Mouse (Mus musculus) hindbrain, embryonic 11.5 days (tissue): ENCODE measurements at regions not wholly inside any gene's neighbourhood (a gene's known extent, or its start where the extent isn't known, plus 50 kb on each side); places are given as distances from the start of the nearest gene placed in this dataset.
"Not testable (repeated sequence)": the region's sequence is repeated elsewhere in the genome, so short reads cannot be mapped to it uniquely, and the experiment has no call there.

Source experiments
- ATAC-seq: fragments of 200-750 bp; cut with Nextera tagmentation; 2 replicates; pipeline ENCODE4 v1.8.0; 2017; ENCODE audit warnings: mild to moderate bottlenecking, moderate TSS enrichment, moderate library complexity; ENCODE audit not compliant: low FRiP score
- DNase-seq: peaks from one replicate; pipeline ENCODE4 v3.0.0-alpha.2; 2015; ENCODE audit warnings: low spot score
- H3K27ac ChIP-seq: fragments of 300-500 bp; sonication (generic); 2 replicates; pipeline ENCODE4 v1.5.1; 2014; ENCODE audit warnings: mild to moderate bottlenecking, low read depth, low read length
- H3K27me3 ChIP-seq: fragments of 300-500 bp; sonication (generic); 2 replicates; pipeline ENCODE4 v1.6.1; 2014; ENCODE audit warnings: mild to moderate bottlenecking, low read length, moderate library complexity, mixed read lengths; ENCODE audit not compliant: control insufficient read depth, insufficient read depth
- H3K36me3 ChIP-seq: fragments of 300-500 bp; sonication (generic); 2 replicates; pipeline ENCODE4 v1.6.1; 2014; ENCODE audit warnings: mild to moderate bottlenecking, low read length, moderate library complexity, mixed read lengths; ENCODE audit not compliant: control insufficient read depth, insufficient read depth
- H3K4me1 ChIP-seq: fragments of 300-500 bp; sonication (generic); replicated peaks from 2 replicates; pipeline ENCODE4 v1.6.1; 2014; ENCODE audit warnings: low read length, mixed read lengths; ENCODE audit not compliant: control insufficient read depth, insufficient read depth
- H3K4me2 ChIP-seq: fragments of 300-500 bp; sonication (generic); replicated peaks from 2 replicates; pipeline ENCODE4 v1.6.1; 2014; ENCODE audit warnings: mild to moderate bottlenecking, low read depth, low read length
- H3K4me3 ChIP-seq: fragments of 300-500 bp; sonication (generic); 2 replicates; pipeline ENCODE4 v1.5.1; 2014; ENCODE audit warnings: low read depth, low read length
- H3K9ac ChIP-seq: fragments of 300-500 bp; sonication (generic); 2 replicates; pipeline ENCODE4 v1.6.1; 2014; ENCODE audit warnings: low read depth, low read length
- H3K9me3 ChIP-seq: fragments of 300-500 bp; sonication (generic); 2 replicates; pipeline ENCODE4 v1.6.1; 2016; ENCODE audit warnings: low read length; ENCODE audit not compliant: control insufficient read depth
- WGBS: fragments of 180-500 bp; shearing (Covaris S2); extraction: QIAGEN DNeasy Blood & Tissue Kit; methylation state at CpG from one replicate; pipeline ENCODE4 v1.1.7; 2014; 5-methylcytosine and 5-hydroxymethylcytosine counted together

- Histone ChIP-seq H3K27ac (no peak overlapping the region), H3K4me2 (no peak overlapping the region), H3K27me3 (no peaks in the 10 kb centered on the region), H3K36me3 (no peaks in the 10 kb centered on the region), H3K4me1 (no peaks in the 10 kb centered on the region), H3K4me3 (no peak overlapping the region), H3K9ac (no peak overlapping the region), H3K9me3 (no peaks in the 10 kb centered on the region)
- ATAC-seq (peak; percentile 40), DNase-seq (peak; percentile 17)
- 25% methylated on average over 7 of the region's 7 CpGs for WGBS
These were observed 217.7 kb downstream of the Mat2b start for GRCm38 (mm10) chr11:40477294-40477693.

GRCm38 (mm10) chr11:40469080-40469705 lies 225.8 kb downstream of the Mat2b start:
- Histone ChIP-seq H3K9ac (no peak overlapping the region), H3K4me1 (no peaks in the 10 kb centered on the region), H3K36me3 (no peaks in the 10 kb centered on the region), H3K4me2 (no peak overlapping the region), H3K27ac (no peak overlapping the region), H3K4me3 (no peak overlapping the region), H3K9me3 (no peaks in the 10 kb centered on the region), H3K27me3 (no peaks in the 10 kb centered on the region)
- DNase-seq: peak; percentile 73
- peak; percentile 87 for ATAC-seq
- 28% methylated on average over 6 of the region's 6 CpGs for WGBS

GRCm38 (mm10) chr11:40456571-40456970 lies 238.4 kb downstream of the Mat2b start:
- no peak for DNase-seq
- no peak overlapping the region for H3K9ac ChIP-seq
- no peaks in the 10 kb centered on the region for H3K27me3 ChIP-seq
- H3K9me3 ChIP-seq: no peaks in the 10 kb centered on the region
- 82% methylated on average over 6 of the region's 6 CpGs for WGBS
- H3K4me1 ChIP-seq: no peaks in the 10 kb centered on the region
- H3K4me2 ChIP-seq: no peak overlapping the region
- no peak for ATAC-seq
- H3K27ac ChIP-seq: no peak overlapping the region
- H3K36me3 ChIP-seq: no peaks in the 10 kb centered on the region
- H3K4me3 ChIP-seq: no peak overlapping the region

- ATAC-seq: 0 out of 2 replicates have a peak, but pooled peaks have one; percentile 22
These were observed 240.0 kb downstream of the Mat2b start for GRCm38 (mm10) chr11:40454994-40455393.

GRCm38 (mm10) chr11:40446846-40447245 lies 248.2 kb downstream of the Mat2b start:
- DNase-seq (no peak), ATAC-seq (no peak)
- H3K9me3 ChIP-seq: no peaks in the 10 kb centered on the region
- no peaks in the 10 kb centered on the region for H3K4me1 ChIP-seq
- no peak overlapping the region for H3K4me3 ChIP-seq
- H3K9ac ChIP-seq: no peak overlapping the region
- no peaks in the 10 kb centered on the region for H3K27me3 ChIP-seq
- H3K27ac ChIP-seq: no peak overlapping the region
- 80% methylated on average over 2 of the region's 2 CpGs for WGBS
- H3K36me3 ChIP-seq: no peaks in the 10 kb centered on the region
- no peak overlapping the region for H3K4me2 ChIP-seq

More at GRCm38 (mm10) chr11:40454994-40455393, 240.0 kb downstream of the Mat2b start:
- not testable (repeated sequence) for H3K9ac ChIP-seq, DNase-seq, H3K27ac ChIP-seq, H3K9me3 ChIP-seq, H3K27me3 ChIP-seq, H3K4me2 ChIP-seq, H3K4me3 ChIP-seq, H3K36me3 ChIP-seq, H3K4me1 ChIP-seq

- DNase-seq (no peak), ATAC-seq (no peak)
- Histone ChIP-seq H3K4me1 (no peaks in the 10 kb centered on the region), H3K9me3 (no peaks in the 10 kb centered on the region), H3K4me2 (no peak overlapping the region), H3K27ac (no peak overlapping the region), H3K36me3 (no peaks in the 10 kb centered on the region), H3K9ac (no peak overlapping the region), H3K27me3 (no peaks in the 10 kb centered on the region), H3K4me3 (no peak overlapping the region)
- WGBS: 91% methylated on average over 1 of the region's 1 CpGs
These were observed 261.0 kb downstream of the Mat2b start for GRCm38 (mm10) chr11:40434002-40434401.

GRCm38 (mm10) chr11:40428858-40429257 lies 266.1 kb downstream of the Mat2b start:
- H3K4me3 ChIP-seq: no peak overlapping the region
- no peak for ATAC-seq
- H3K4me2 ChIP-seq: no peak overlapping the region
- no peaks in the 10 kb centered on the region for H3K36me3 ChIP-seq
- DNase-seq: no peak
- H3K9me3 ChIP-seq: no peaks in the 10 kb centered on the region
- 94% methylated on average over 2 of the region's 2 CpGs for WGBS
- H3K9ac ChIP-seq: no peak overlapping the region
- no peaks in the 10 kb centered on the region for H3K4me1 ChIP-seq
- H3K27ac ChIP-seq: no peak overlapping the region
- H3K27me3 ChIP-seq: no peaks in the 10 kb centered on the region

GRCm38 (mm10) chr11:40424316-40424715 lies 270.7 kb downstream of the Mat2b start:
- H3K4me1 ChIP-seq: no peaks in the 10 kb centered on the region
- no peaks in the 10 kb centered on the region for H3K27me3 ChIP-seq
- H3K9me3 ChIP-seq: no peaks in the 10 kb centered on the region
- H3K4me2 ChIP-seq: no peak overlapping the region
- 74% methylated on average over 3 of the region's 3 CpGs for WGBS
- no peak overlapping the region for H3K27ac ChIP-seq
- no peak overlapping the region for H3K4me3 ChIP-seq
- no peak for DNase-seq
- H3K36me3 ChIP-seq: no peaks in the 10 kb centered on the region
- no peak for ATAC-seq
- H3K9ac ChIP-seq: no peak overlapping the region

GRCm38 (mm10) chr11:40407571-40407970 lies 287.4 kb downstream of the Mat2b start:
- Histone ChIP-seq H3K4me3 (no peak overlapping the region), H3K27ac (no peak overlapping the region), H3K36me3 (no peaks in the 10 kb centered on the region), H3K9ac (no peak overlapping the region), H3K27me3 (no peaks in the 10 kb centered on the region), H3K9me3 (no peaks in the 10 kb centered on the region), H3K4me1 (no peaks in the 10 kb centered on the region), H3K4me2 (no peak overlapping the region)
- DNase-seq (no peak), ATAC-seq (no peak)
